Mouse (Mus musculus) common myeloid progenitor, adult 5-6 weeks (primary cell): ENCODE measurements at regions not wholly inside any gene's neighbourhood (a gene's known extent, or its start where the extent isn't known, plus 50 kb on each side); places are given as distances from the start of the nearest gene placed in this dataset.

Experiments used
- ATAC-seq: replicated peaks from 2 replicates; pipeline ENCODE4 v1.8.0; 2016; ENCODE audit warnings: low read depth, mild to moderate bottlenecking, moderate TSS enrichment, inconsistent platforms; ENCODE audit not compliant: poor library complexity, severe bottlenecking

DNA sequence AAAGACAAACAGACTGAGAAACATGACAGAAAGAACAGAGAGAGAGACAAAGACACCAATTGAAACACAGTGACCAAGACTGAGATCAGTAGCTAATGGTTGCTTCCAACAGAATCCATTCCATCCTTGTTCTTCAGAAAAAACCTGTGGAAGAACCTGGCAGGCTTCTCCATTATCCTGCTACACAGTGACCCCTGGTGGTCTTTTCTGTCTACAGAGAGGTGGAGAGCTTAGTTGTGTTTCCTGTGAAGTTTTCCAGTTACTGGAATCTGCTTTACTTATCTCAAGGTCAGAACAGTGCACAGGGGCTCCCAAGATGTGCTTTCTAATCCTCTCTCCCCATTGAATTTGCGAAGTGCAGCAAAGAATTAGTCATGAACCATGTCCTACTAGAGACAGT is 339.1 kb upstream of the Msl3l2 start:
- peak; percentile 76; the same call in 1 of the 2 replicates for ATAC-seq

DNA sequence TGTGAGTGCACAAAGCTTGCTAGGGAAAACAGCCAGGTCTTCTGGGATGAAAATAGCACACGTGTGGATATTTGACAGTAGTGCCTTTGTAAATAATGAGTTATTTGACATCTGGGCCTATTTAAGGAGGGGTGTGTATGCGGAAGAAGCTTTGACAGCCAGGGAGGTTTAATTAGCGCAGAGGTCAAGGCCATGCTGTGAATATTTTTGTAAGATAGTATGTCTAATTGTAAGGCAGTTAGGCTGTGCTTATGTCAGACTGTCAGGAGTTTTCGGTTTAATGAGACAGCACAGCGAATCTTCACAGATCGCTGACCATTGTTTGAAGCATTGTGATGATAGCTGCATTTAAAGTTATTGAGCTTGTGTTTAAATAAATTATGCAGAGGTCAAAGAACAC is 337.1 kb upstream of the Msl3l2 start:
- no peak for ATAC-seq

DNA sequence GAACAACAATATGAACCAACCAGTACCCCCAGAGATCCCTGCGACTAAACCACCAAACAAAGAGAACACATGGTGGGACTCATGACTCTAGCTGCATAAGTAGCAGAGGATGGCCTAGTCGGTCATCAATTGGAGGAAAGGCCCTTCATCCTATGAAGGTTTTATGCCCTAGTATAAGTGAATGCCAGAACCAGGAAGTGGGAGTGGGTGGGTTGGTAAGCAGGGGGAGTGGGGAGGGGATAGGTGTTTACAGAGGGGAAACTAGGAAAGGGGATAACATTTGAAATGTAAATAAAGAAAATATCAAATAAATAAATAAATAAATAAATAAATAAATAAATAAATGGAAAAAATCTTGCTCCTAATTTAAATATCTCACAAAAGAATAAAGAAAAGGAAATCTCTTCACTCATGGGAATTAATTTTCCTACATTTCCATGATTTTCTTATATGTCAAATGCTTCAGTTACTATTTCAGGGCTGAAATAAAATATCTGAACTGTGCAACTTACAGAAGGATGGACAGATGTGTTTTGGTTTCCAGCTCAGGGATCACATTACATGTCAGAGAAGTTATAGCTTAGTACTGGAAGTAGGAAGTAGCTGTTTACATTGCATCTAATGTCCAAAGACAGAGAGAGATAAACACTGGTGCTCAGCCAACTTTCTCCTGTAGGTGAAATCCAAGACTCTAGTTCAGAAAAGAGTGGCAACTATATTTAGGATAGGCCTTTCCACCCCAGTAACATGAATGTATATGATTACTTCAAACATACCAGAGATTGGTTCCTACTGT is 323.8 kb upstream of the Msl3l2 start:
- no peak for ATAC-seq

DNA sequence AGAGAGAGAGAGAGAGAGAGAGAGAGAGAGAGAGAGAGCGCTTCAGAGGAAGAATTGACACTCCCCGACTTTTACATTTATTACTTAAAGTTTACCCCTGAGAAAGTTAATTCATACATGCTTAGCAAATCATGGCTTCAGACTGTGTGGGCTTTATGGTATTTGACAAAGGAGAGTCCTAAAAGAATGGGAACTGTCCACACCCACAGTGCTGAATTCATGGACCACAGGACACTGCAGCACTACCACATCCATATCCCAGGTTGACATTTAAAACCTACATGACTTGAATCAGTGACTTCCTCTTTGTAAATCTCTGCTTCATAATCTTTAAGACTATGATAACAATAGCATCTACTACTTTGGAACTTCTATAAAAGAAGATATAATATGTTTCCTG is 292.8 kb upstream of the Msl3l2 start:
- no peak for ATAC-seq

DNA sequence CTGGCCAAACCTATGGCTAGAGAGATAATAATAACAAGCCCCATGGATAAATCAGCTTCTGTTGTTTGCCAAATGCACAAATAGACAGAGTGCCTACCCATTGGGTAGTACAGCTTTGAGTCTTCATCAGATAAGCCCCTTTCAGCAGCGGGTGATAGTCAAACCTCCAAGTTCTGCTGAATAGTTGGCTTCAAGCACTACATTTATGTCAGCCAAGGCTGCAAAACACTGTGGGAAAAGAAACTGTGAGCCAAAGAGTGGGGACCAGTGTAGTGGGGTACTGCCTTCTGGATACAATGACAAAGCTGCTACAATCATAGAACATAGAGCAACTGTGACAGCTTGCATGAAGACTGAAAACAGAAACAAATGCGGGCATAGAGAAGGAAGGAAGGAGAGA is 255.4 kb upstream of the Msl3l2 start:
- ATAC-seq: no peak

DNA sequence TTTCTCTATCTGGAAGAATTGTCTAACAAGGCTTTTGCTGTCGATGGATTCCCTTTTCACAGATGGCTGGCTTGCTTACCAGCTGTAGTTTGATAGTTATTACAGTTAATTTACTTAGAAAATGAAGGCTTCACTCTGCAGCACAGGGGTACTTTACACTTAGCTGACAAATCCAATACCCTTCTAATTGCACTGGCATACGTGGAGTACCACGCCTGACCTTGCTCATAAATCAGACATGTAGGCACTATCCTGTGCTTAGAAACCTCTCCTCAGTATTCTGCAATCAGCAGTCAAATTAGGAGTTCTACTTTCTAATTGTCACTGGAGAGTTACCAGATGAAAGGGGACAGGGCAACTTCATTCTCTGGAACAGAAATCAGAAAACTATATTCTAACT is 214.1 kb upstream of the Msl3l2 start:
- no peak for ATAC-seq

DNA sequence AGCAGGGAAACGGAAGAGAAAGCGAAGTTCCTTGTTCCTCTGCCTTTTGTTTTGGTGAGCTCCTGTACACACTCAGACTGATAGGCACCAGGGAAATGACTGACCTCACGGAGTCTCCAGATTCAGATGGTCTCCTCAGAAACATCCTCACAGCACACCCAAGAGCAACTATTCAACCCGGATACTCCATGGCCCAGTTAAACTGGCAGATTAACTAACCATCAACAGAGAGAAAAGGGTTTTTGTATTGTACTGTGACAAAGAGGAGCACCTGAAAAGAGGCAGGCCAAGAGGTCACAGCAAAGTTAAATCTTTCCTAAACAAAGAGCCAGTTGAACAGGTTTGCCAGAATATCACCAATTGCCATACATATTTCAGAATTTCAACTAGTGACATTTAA is 177.6 kb upstream of the Msl3l2 start:
- ATAC-seq: no peak

DNA sequence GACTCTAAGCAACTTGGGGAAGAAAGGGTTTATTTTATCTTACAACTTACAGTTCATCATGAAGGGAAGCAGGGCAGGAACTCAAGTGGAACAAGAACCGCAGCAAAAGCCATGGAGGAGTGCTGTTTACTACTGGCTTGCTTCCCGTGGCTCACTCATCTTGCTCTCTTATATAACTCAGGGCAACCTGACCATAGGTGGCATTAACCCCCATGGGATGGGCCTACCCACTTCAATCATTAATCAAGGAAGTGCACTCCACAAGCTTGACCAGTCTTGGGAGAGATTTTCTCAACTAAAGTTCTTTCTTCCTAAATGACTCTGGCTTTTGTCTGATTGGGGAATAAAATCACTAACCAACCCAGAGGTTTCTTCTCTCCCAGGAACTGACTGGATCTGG is 172.7 kb upstream of the Msl3l2 start:
- no peak for ATAC-seq

GRCm38 (mm10) chr10:55935447-55935846 is 171.3 kb upstream of the Msl3l2 start:
- no peak for ATAC-seq

- no peak for ATAC-seq
Observed at GRCm38 (mm10) chr10:55962627-55963203, 144.0 kb upstream of the Msl3l2 start.
